Mouse (Mus musculus) c-Kit-negative CD71-positive TER-119-positive erythroid progenitor cells, embryonic 14.5 days (primary cell): ENCODE results near the gene Gbe1.
A peak's percentile ranks its signal among the peaks of the same experiment; 100 is the strongest.

ENCODE experiments used
- DNase-seq: peaks from one replicate; pipeline ENCODE4 v3.0.0-alpha.2; 2013; ENCODE audit warnings: low read depth, low spot score

The Gbe1 gene

GRCm38 (mm10) chr16:70313886-70314577 lies at the start of gene Gbe1:
Gene Gbe1, plus strand, starts transcription at chr16:70313949.
- peak; percentile 35 for DNase-seq

GRCm38 (mm10) chr16:70310691-70311090 lies 3.1 kb upstream of the Gbe1 start:
- no peak for DNase-seq

GRCm38 (mm10) chr16:70313496-70313885 lies 258 bp upstream of the Gbe1 start:
- no peak for DNase-seq

- DNase-seq = no peak
Measured at GRCm38 (mm10) chr16:70314578-70314930, 805 bp downstream of the Gbe1 start.

- no peak for DNase-seq
Measured at GRCm38 (mm10) chr16:70315261-70315660, 1.5 kb downstream of the Gbe1 start.

- DNase-seq = no peak
Measured at GRCm38 (mm10) chr16:70315862-70316390, 2.2 kb downstream of the Gbe1 start.

GRCm38 (mm10) chr16:70319388-70319787 lies 5.6 kb downstream of the Gbe1 start:
- no peak for DNase-seq

GRCm38 (mm10) chr16:70320612-70321280 lies 7.0 kb downstream of the Gbe1 start:
- DNase-seq = no peak

- no peak for DNase-seq
Measured at GRCm38 (mm10) chr16:70326339-70326948, 12.7 kb downstream of the Gbe1 start.

- DNase-seq = no peak
Measured at GRCm38 (mm10) chr16:70328566-70328965, 14.8 kb downstream of the Gbe1 start.

- no peak for DNase-seq
Measured at GRCm38 (mm10) chr16:70329036-70329435, 15.3 kb downstream of the Gbe1 start.

GRCm38 (mm10) chr16:70329471-70329870 lies 15.7 kb downstream of the Gbe1 start:
- DNase-seq = no peak

- DNase-seq = no peak
Measured at GRCm38 (mm10) chr16:70330007-70330406, 16.3 kb downstream of the Gbe1 start.

GRCm38 (mm10) chr16:70330626-70331275 lies 17.0 kb downstream of the Gbe1 start:
- no peak for DNase-seq

- DNase-seq = no peak
Measured at GRCm38 (mm10) chr16:70334812-70335211, 21.1 kb downstream of the Gbe1 start.

- DNase-seq = no peak
Measured at GRCm38 (mm10) chr16:70335472-70335871, 21.7 kb downstream of the Gbe1 start.

- DNase-seq = no peak
Measured at GRCm38 (mm10) chr16:70337661-70338060, 23.9 kb downstream of the Gbe1 start.

- no peak for DNase-seq
Measured at GRCm38 (mm10) chr16:70344496-70344895, 30.7 kb downstream of the Gbe1 start.

- DNase-seq = no peak
Measured at GRCm38 (mm10) chr16:70345607-70346006, 31.9 kb downstream of the Gbe1 start.

- no peak for DNase-seq
Measured at GRCm38 (mm10) chr16:70350011-70350410, 36.3 kb downstream of the Gbe1 start.

GRCm38 (mm10) chr16:70351641-70352280 lies 38.0 kb downstream of the Gbe1 start:
- no peak for DNase-seq

GRCm38 (mm10) chr16:70352571-70352970 lies 38.8 kb downstream of the Gbe1 start:
- DNase-seq = no peak
